Mouse (Mus musculus): ENCODE measurements around the gene Ddah2.

- TF ChIP-seq CTCF (IDR thresholded peaks at IDR 0.05; ENCODE audit: low read depth) (no peak), EP300 (IDR thresholded peaks at IDR 0.05; ENCODE audit: low read depth) (no peak)
Measured at GRCm38 (mm10) chr17:35019894-35020293, 38.9 kb upstream of the Ddah2 start.

All from heart, postnatal 0 days (tissue).